30 mouse cellular contexts compared by ENCODE assay signal in the genomic region with DNA sequence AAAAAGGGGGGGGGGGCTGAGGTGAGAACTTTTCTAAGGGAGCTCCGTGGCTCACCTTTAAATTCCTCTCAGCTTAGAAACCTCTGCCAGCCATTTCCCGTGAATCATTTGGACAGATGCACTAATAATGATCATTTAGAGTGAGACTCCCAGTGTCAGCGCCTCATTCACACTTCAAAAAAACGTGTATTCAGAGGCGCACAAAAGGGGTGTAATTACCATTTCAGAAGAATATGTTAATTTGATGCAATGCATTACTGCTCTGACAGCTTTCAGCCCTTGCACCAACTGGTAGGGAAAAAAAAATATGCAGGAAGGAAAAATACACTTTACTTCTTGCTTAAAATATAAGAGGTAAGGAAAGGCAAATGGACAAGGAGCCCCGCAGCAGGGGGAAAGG.
A peak's percentile ranks its signal among the peaks of the same experiment; 100 is the strongest.
DNase-seq lines count a peak whose midpoint lies in the region; ATAC-seq lines count a peak whose summit lies in the region.
"Had no signal": no experiment of that assay in that cellular context is flagged by ENCODE, and none has a peak within 500 bp of the region (broad histone marks: within the 10 kb centered on the region; RNA-seq: fewer than 3 reads in every experiment).

No protein-coding gene starts in this region.

- ATAC-seq in midbrain, embryonic 12.5 days (ENCODE audit: low FRiP score, low read depth) = no peak
- peak; percentile 89 for ATAC-seq in forebrain, embryonic 16.5 days
- ATAC-seq in megakaryocyte, adult 5-6 weeks (ENCODE audit: poor library complexity, severe bottlenecking) = no peak
- ATAC-seq: activated CD4-positive, CD25-positive, alpha-beta regulatory T cell, adult 4 months; hindbrain, postnatal 0 days; intestine, embryonic 15.5 days had no signal

- no peak overlapping the region for H3K4me2 ChIP-seq in midbrain, embryonic 12.5 days (replicated peaks)
- peak overlapping the region; percentile 14; the same call in 1 of the 2 replicates for H3K4me2 ChIP-seq in forebrain, embryonic 16.5 days (ENCODE audit: low read length)
- H3K4me2 ChIP-seq: heart, embryonic 11.5 days; intestine, embryonic 15.5 days; limb, embryonic 12.5 days; lung, embryonic 15.5 days; stomach, embryonic 15.5 days had no signal

- H3K9ac ChIP-seq in midbrain, embryonic 12.5 days (replicated peaks) = no peak overlapping the region
- H3K9ac ChIP-seq in forebrain, embryonic 16.5 days (replicated peaks; ENCODE audit: low read depth, low read length) = no peak overlapping the region
- H3K9ac ChIP-seq: intestine, embryonic 15.5 days; limb, embryonic 12.5 days; lung, embryonic 15.5 days; stomach, embryonic 15.5 days had no signal

- H3K4me1 ChIP-seq in midbrain, embryonic 12.5 days = peaks cover 21% of the 10 kb centered on the region; the same call in 1 of the 2 replicates
- peaks cover 10% of the 10 kb centered on the region for H3K4me1 ChIP-seq in midbrain, embryonic 10.5 days
- peaks cover 39% of the 10 kb centered on the region for H3K4me1 ChIP-seq in forebrain, embryonic 16.5 days (replicated peaks; ENCODE audit: control insufficient read depth, insufficient read depth, low read length)
- H3K4me1 ChIP-seq: intestine, embryonic 15.5 days; limb, embryonic 12.5 days; lung, embryonic 15.5 days; stomach, embryonic 15.5 days had no signal

- peak; percentile 34 for DNase-seq in embryo, embryonic 10.5 days (ENCODE audit: low spot score)
- no peak for DNase-seq in embryo, embryonic 10 days (ENCODE audit: low spot score)
- DNase-seq in midbrain, embryonic 10.5 days (ENCODE audit: low spot score) = no peak
- DNase-seq in brain, adult 2 months (ENCODE audit: low read depth, low spot score) = peak; percentile 32
- no peak for DNase-seq in thymus, postnatal 25 days
- DNase-seq: adrenal gland, adult 2 months; adrenal gland, postnatal 36 days; cerebellum, adult 11 months; cerebellum, adult 9-11 months; gastrocnemius, postnatal 36 days; heart, adult 18-20 months; heart, postnatal 4 days; kidney, adult 2 months; kidney, postnatal 36 days; retina, postnatal 1 day; right cerebral cortex, postnatal 14 days; thymus, postnatal 14 days had no signal

- H3K27me3 ChIP-seq in midbrain, embryonic 12.5 days = no peaks in the 10 kb centered on the region
- no peaks in the 10 kb centered on the region for H3K27me3 ChIP-seq in midbrain, embryonic 10.5 days (ENCODE audit: low read depth, poor library complexity, severe bottlenecking)
- H3K27me3 ChIP-seq in forebrain, embryonic 16.5 days (replicated peaks; ENCODE audit: control insufficient read depth, insufficient read depth, low read length) = no peaks in the 10 kb centered on the region
- H3K27me3 ChIP-seq: intestine, embryonic 15.5 days; lung, embryonic 15.5 days; stomach, embryonic 15.5 days had no signal

- no peak overlapping the region for H3K4me3 ChIP-seq in midbrain, embryonic 12.5 days
- no peak overlapping the region for H3K4me3 ChIP-seq in midbrain, embryonic 10.5 days
- H3K4me3 ChIP-seq in forebrain, embryonic 16.5 days (replicated peaks; ENCODE audit: low read length) = no peak overlapping the region
- H3K4me3 ChIP-seq: erythroblast, embryonic 14.5 days; intestine, embryonic 15.5 days; layer of hippocampus, adult 2 months; left cerebral cortex, adult 2 months; limb, embryonic 12.5 days; lung, embryonic 15.5 days; stomach, embryonic 15.5 days had no signal

- WGBS in midbrain, embryonic 12.5 days = 32% methylated on average over 6 of the region's 6 CpGs
- WGBS in midbrain, embryonic 10.5 days = 55% methylated on average over 6 of the region's 6 CpGs
- 5% methylated on average over 6 of the region's 6 CpGs for WGBS in forebrain, embryonic 16.5 days

- 0 out of 2 replicates have a peak overlapping the region, but pooled peaks have one; percentile 22 for H3K27ac ChIP-seq in midbrain, embryonic 12.5 days (replicated peaks)
- no peak overlapping the region for H3K27ac ChIP-seq in midbrain, embryonic 10.5 days (replicated peaks)
- H3K27ac ChIP-seq in forebrain, embryonic 16.5 days (ENCODE audit: low read length) = peak overlapping the region; percentile 86
- H3K27ac ChIP-seq: hindbrain, postnatal 0 days; intestine, embryonic 15.5 days; layer of hippocampus, adult 2 months; left cerebral cortex, adult 2 months; limb, embryonic 12.5 days; lung, embryonic 15.5 days; stomach, embryonic 15.5 days had no signal

- H3K9me3 ChIP-seq in midbrain, embryonic 12.5 days = no peaks in the 10 kb centered on the region
- H3K9me3 ChIP-seq in midbrain, embryonic 10.5 days (replicated peaks) = no peaks in the 10 kb centered on the region
- H3K9me3 ChIP-seq in forebrain, embryonic 16.5 days (ENCODE audit: control insufficient read depth, low read length) = no peaks in the 10 kb centered on the region
- H3K9me3 ChIP-seq: intestine, embryonic 15.5 days; limb, embryonic 12.5 days; lung, embryonic 15.5 days; stomach, embryonic 15.5 days had no signal

- no peaks in the 10 kb centered on the region for H3K36me3 ChIP-seq in midbrain, embryonic 12.5 days
- no peaks in the 10 kb centered on the region for H3K36me3 ChIP-seq in midbrain, embryonic 10.5 days
- no peaks in the 10 kb centered on the region for H3K36me3 ChIP-seq in forebrain, embryonic 16.5 days (ENCODE audit: control insufficient read depth, insufficient read depth)
- H3K36me3 ChIP-seq: intestine, embryonic 15.5 days; limb, embryonic 12.5 days; lung, embryonic 15.5 days; stomach, embryonic 15.5 days had no signal

Comparison
In these comparisons a context has a peak if more than half of its experiments do, and no peak if none do; other contexts are left out.
1. DNase-seq: peak in embryo, embryonic 10.5 days (single experiment) and brain, adult 2 months (single experiment); none in embryo, embryonic 10 days (single experiment), midbrain, embryonic 10.5 days (single experiment) and thymus, postnatal 25 days (single experiment).